Mouse (Mus musculus) cerebellum, adult 2 months (tissue): ENCODE measurements around the gene Utp4.

ENCODE experiments used
- CTCF ChIP-seq: fragments of 200-500 bp; IDR thresholded peaks from 2 replicates; pipeline ENCODE4 v1.5.1; 2011; ENCODE audit warnings: low read depth, mild to moderate bottlenecking, control low read depth, low read length, moderate library complexity, borderline replicate concordance; ENCODE audit not compliant: insufficient read depth
- POLR2A ChIP-seq: fragments of 200-500 bp; IDR thresholded peaks from 2 replicates; pipeline ENCODE4 v1.6.1; 2011; ENCODE audit warnings: low read length, control low read depth, borderline replicate concordance; ENCODE audit not compliant: insufficient read depth

- TF ChIP-seq CTCF (no peak), POLR2A (no peak)
Observed at GRCm38 (mm10) chr8:106870537-106871327, 22.7 kb upstream of the Utp4 start.
